Mouse (Mus musculus): Measurements from ENCODE around the gene Tut4. TPM values are rescaled to one million over a fixed set of nuclear protein-coding genes. Genes with fewer than 3 reads are reported as not detected.

Tut4 gene
- polyA plus RNA-seq, 1 experiment from 2014 or later: 88.8 TPM

DNA sequence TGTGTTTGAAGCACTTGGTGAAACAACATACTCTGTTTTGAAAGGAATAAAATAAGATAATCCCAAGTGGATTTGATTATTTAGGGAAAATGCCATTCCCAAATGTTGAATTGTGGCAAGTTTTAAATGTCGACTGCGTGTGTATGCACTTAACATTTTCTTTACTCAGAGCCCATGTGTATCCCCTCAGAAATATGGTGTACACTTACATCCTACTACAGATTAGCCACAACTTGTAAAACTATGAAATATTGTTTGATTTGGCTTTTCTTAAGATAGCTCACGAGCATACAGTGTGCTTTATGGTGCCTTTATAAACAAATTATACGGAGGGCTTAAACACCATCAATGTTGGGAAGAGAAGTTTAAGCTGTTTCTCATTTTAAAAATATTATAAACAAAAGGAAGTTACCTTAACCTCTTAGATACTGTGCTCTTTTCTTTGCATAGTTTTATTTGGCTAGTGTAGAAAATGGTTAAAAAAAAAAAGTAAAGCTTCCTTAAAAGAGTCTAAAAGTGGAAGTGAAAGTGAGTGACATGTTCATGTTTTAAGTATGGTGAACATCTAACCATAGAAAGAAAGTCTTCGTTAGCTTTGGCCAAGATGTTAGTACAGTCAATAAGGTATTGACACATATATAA lies 2.2 kb downstream of the Tut4 start:
- no peaks in the 10 kb centered on the region for H3K36me3 ChIP-seq (ENCODE audit: control insufficient read depth, insufficient read depth, low read length)
- H3K4me3 ChIP-seq (ENCODE audit: low read length): peak overlapping the region; percentile 99
- no peak overlapping the region for H3K27ac ChIP-seq (ENCODE audit: low read depth, low read length)
- no peaks in the 10 kb centered on the region for H3K9me3 ChIP-seq (ENCODE audit: control insufficient read depth, low read length)
- H3K27me3 ChIP-seq (ENCODE audit: control insufficient read depth, insufficient read depth, low read length): no peaks in the 10 kb centered on the region
- ATAC-seq (ENCODE audit: low FRiP score, low TSS enrichment): no peak
- WGBS: 44% methylated on average over 5 of the region's 5 CpGs
- peak overlapping the region; percentile 100; the same call in 1 of the 2 replicates for H3K9ac ChIP-seq (ENCODE audit: low read depth, low read length)
- H3K4me2 ChIP-seq (replicated peaks; ENCODE audit: low read depth, low read length): peak overlapping the region; percentile 58
- peaks cover 7% of the 10 kb centered on the region for H3K4me1 ChIP-seq (ENCODE audit: control insufficient read depth, insufficient read depth, low read length)

DNA sequence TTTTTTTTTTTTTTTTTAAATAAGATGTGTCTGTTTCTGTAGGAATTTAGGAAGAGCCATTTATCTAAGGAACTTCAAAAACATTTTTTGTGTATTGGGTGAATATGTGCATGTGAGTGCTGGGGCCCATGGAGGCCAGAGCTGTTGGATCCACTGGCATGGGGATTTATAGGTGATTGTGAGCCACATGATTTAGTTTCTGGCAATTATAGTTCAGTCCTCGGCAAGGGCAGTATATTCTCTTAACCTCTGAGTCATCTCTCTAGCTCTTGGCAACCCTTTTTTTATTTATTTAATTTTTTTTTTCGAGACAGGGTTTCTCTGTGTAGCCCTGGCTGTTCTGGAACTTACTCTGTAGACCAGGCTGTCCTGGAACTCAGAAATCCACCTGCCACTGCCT lies 14.4 kb downstream of the Tut4 start:
- no peak for ATAC-seq (ENCODE audit: low FRiP score, low TSS enrichment)
- no peak overlapping the region for H3K4me2 ChIP-seq (replicated peaks; ENCODE audit: low read depth, low read length)
- H3K36me3 ChIP-seq (ENCODE audit: control insufficient read depth, insufficient read depth, low read length): no peaks in the 10 kb centered on the region
- no peak overlapping the region for H3K4me3 ChIP-seq (ENCODE audit: low read length)
- 58% methylated on average over 2 of the region's 2 CpGs for WGBS
- H3K4me1 ChIP-seq (ENCODE audit: control insufficient read depth, insufficient read depth, low read length): no peaks in the 10 kb centered on the region
- H3K9ac ChIP-seq (ENCODE audit: low read depth, low read length): no peak overlapping the region
- no peaks in the 10 kb centered on the region for H3K27me3 ChIP-seq (ENCODE audit: control insufficient read depth, insufficient read depth, low read length)
- no peak overlapping the region for H3K27ac ChIP-seq (ENCODE audit: low read depth, low read length)
- H3K9me3 ChIP-seq (ENCODE audit: control insufficient read depth, low read length): no peaks in the 10 kb centered on the region

DNA sequence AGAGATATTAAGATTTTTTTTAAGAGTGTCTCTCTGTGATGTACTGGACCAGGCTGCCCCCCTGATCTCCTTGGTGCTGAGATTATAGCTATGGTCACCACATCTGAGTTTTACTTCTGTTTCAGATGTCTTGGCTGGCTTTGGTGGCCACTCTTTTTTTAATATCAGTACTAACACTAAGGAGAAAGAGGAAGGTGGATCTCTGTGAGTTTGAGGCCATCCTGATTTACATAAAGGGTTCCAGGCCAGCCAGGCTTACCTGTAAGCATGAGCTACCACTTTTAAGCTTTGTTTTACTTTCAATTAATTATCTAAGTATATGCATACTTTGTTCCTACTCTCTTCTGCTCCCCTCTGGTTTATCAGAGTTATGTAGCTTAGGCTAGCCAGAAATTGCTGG lies 23.6 kb downstream of the Tut4 start:
- Histone ChIP-seq H3K4me2 (replicated peaks; ENCODE audit: low read depth, low read length) (no peak overlapping the region), H3K36me3 (ENCODE audit: control insufficient read depth, insufficient read depth, low read length) (peaks cover 40% of the 10 kb centered on the region), H3K9me3 (ENCODE audit: control insufficient read depth, low read length) (no peaks in the 10 kb centered on the region), H3K27ac (ENCODE audit: low read depth, low read length) (no peak overlapping the region), H3K9ac (ENCODE audit: low read depth, low read length) (no peak overlapping the region), H3K27me3 (ENCODE audit: control insufficient read depth, insufficient read depth, low read length) (no peaks in the 10 kb centered on the region), H3K4me3 (ENCODE audit: low read length) (no peak overlapping the region), H3K4me1 (ENCODE audit: control insufficient read depth, insufficient read depth, low read length) (no peaks in the 10 kb centered on the region)
- ATAC-seq (ENCODE audit: low FRiP score, low TSS enrichment): no peak

DNA sequence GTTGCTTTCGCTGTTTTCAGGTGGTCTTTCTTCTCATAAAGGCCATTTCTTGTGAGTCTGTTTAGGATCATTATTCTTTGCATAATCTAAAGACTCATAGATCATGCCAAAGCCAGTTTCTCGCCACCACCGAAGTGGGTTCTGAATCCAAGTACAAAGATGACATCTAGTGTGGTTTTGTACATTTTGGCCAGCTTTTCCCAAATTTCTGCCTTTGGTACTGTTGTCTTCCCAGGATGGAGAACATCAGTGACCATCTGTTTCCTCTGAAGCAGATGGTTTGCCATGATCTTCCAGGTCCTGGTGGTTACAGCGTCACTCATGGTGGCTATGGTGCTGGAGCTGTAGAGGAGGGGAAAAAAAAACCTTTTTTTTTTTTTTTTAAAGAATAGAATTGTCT lies 25.0 kb downstream of the Tut4 start:
- 94% methylated on average over 4 of the region's 4 CpGs for WGBS
- Histone ChIP-seq H3K4me2 (replicated peaks; ENCODE audit: low read depth, low read length) (no peak overlapping the region), H3K27me3 (ENCODE audit: control insufficient read depth, insufficient read depth, low read length) (no peaks in the 10 kb centered on the region), H3K9ac (ENCODE audit: low read depth, low read length) (no peak overlapping the region), H3K4me1 (ENCODE audit: control insufficient read depth, insufficient read depth, low read length) (no peaks in the 10 kb centered on the region), H3K4me3 (ENCODE audit: low read length) (no peak overlapping the region), H3K36me3 (ENCODE audit: control insufficient read depth, insufficient read depth, low read length) (peaks cover 44% of the 10 kb centered on the region), H3K27ac (ENCODE audit: low read depth, low read length) (no peak overlapping the region), H3K9me3 (ENCODE audit: control insufficient read depth, low read length) (no peaks in the 10 kb centered on the region)
- no peak for ATAC-seq (ENCODE audit: low FRiP score, low TSS enrichment)

DNA sequence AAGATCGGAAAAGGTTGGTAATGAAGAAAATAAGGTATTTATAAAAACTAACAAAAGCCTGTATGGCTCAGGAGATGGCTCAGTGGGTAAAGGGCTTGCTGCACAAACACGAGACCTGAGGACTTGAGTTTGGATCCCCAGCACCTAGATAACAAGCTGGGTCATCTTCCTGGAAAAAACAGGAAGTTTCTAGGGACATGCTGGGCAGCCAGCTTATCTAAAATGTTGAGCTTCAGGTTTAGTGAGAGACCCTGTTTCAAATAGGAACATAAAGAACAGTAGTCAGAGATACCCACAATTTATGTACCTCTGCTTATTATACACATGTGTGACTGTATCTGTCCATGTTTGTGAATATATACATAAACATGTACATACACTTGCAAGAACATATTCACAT lies 43.8 kb downstream of the Tut4 start:
- Histone ChIP-seq H3K4me3 (ENCODE audit: low read length) (no peak overlapping the region), H3K27ac (ENCODE audit: low read depth, low read length) (no peak overlapping the region), H3K4me1 (ENCODE audit: control insufficient read depth, insufficient read depth, low read length) (no peaks in the 10 kb centered on the region), H3K27me3 (ENCODE audit: control insufficient read depth, insufficient read depth, low read length) (no peaks in the 10 kb centered on the region), H3K36me3 (ENCODE audit: control insufficient read depth, insufficient read depth, low read length) (peaks cover 54% of the 10 kb centered on the region), H3K9me3 (ENCODE audit: control insufficient read depth, low read length) (no peaks in the 10 kb centered on the region), H3K4me2 (replicated peaks; ENCODE audit: low read depth, low read length) (no peak overlapping the region), H3K9ac (ENCODE audit: low read depth, low read length) (no peak overlapping the region)
- no peak for ATAC-seq (ENCODE audit: low FRiP score, low TSS enrichment)
- 93% methylated on average over 2 of the region's 2 CpGs for WGBS

DNA sequence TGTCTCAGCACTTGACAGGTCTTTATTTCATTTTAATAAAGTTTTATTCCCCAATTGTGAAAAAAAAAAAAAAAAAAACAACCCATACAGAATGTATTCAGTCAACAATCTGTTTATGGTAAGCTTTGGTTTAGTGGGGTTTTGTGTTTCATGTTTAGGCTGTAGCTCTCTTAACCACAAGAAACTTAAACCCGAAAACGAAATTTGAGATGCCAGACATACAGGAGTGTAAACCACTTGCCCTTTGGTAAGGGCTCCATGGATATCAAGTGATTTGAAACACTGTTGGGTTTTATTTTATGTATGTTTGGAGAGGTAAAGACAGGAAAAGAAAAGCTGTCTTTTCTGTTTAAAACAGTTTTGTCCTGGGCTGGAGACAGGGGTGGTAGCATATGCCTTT lies 80.5 kb downstream of the Tut4 start:
- Histone ChIP-seq H3K4me3 (ENCODE audit: low read length) (no peak overlapping the region), H3K27me3 (ENCODE audit: control insufficient read depth, insufficient read depth, low read length) (no peaks in the 10 kb centered on the region), H3K4me1 (ENCODE audit: control insufficient read depth, insufficient read depth, low read length) (no peaks in the 10 kb centered on the region), H3K36me3 (ENCODE audit: control insufficient read depth, insufficient read depth, low read length) (peaks cover 29% of the 10 kb centered on the region), H3K9me3 (ENCODE audit: control insufficient read depth, low read length) (no peaks in the 10 kb centered on the region), H3K27ac (ENCODE audit: low read depth, low read length) (no peak overlapping the region), H3K9ac (ENCODE audit: low read depth, low read length) (no peak overlapping the region), H3K4me2 (replicated peaks; ENCODE audit: low read depth, low read length) (no peak overlapping the region)
- WGBS: 78% methylated on average over 2 of the region's 2 CpGs
- ATAC-seq (ENCODE audit: low FRiP score, low TSS enrichment): no peak

DNA sequence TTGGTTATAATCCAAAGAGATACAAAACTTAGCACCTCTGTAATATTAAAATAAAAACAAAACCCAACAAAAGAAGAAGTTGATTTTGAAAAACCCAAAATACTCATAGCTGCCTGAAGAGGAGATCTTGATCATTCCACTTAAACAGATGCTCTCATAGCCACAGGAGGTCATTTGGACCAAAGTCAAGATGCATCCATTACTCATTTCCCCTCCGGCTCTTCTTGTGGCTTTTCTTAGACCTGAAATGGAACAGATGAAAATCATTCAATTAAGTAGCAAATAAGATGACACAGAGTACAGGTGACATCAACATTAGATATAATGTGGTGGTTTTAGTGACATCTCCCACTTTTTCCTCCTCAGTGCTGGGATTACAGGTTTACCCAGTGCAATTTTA lies 105.8 kb downstream of the Tut4 start:
- Histone ChIP-seq H3K36me3 (ENCODE audit: control insufficient read depth, insufficient read depth, low read length) (peaks cover 93% of the 10 kb centered on the region), H3K4me2 (replicated peaks; ENCODE audit: low read depth, low read length) (no peak overlapping the region), H3K9me3 (ENCODE audit: control insufficient read depth, low read length) (no peaks in the 10 kb centered on the region), H3K4me3 (ENCODE audit: low read length) (no peak overlapping the region), H3K9ac (ENCODE audit: low read depth, low read length) (no peak overlapping the region), H3K27me3 (ENCODE audit: control insufficient read depth, insufficient read depth, low read length) (no peaks in the 10 kb centered on the region), H3K27ac (ENCODE audit: low read depth, low read length) (no peak overlapping the region), H3K4me1 (ENCODE audit: control insufficient read depth, insufficient read depth, low read length) (no peaks in the 10 kb centered on the region)
- 82% methylated on average over 1 of the region's 1 CpGs for WGBS
- ATAC-seq (ENCODE audit: low FRiP score, low TSS enrichment): no peak

DNA sequence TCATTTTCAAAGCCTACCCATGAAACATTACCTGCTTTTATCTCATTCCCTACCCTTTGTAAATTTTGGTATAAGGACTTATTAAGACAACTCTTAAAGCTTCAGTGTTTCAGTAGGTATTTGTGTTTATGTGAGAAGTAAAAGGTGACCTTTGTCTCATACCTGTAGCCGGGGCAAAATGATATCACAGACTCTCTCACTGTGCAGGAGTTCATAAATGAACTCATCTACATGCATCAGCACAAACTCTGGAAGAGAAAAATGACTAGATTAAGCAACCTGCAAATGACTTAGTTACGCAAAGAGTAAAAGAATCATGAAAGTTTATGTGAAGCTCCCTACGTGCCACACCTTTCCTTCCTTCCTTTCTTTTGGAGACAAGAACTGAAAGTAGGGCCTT lies 113.4 kb downstream of the Tut4 start:
- Histone ChIP-seq H3K27me3 (ENCODE audit: control insufficient read depth, insufficient read depth, low read length) (no peaks in the 10 kb centered on the region), H3K36me3 (ENCODE audit: control insufficient read depth, insufficient read depth, low read length) (peaks cover 76% of the 10 kb centered on the region), H3K9ac (ENCODE audit: low read depth, low read length) (no peak overlapping the region), H3K4me1 (ENCODE audit: control insufficient read depth, insufficient read depth, low read length) (no peaks in the 10 kb centered on the region), H3K27ac (ENCODE audit: low read depth, low read length) (no peak overlapping the region), H3K9me3 (ENCODE audit: control insufficient read depth, low read length) (no peaks in the 10 kb centered on the region), H3K4me2 (replicated peaks; ENCODE audit: low read depth, low read length) (no peak overlapping the region), H3K4me3 (ENCODE audit: low read length) (no peak overlapping the region)
- ATAC-seq (ENCODE audit: low FRiP score, low TSS enrichment): no peak
- 90% methylated on average over 3 of the region's 3 CpGs for WGBS

DNA sequence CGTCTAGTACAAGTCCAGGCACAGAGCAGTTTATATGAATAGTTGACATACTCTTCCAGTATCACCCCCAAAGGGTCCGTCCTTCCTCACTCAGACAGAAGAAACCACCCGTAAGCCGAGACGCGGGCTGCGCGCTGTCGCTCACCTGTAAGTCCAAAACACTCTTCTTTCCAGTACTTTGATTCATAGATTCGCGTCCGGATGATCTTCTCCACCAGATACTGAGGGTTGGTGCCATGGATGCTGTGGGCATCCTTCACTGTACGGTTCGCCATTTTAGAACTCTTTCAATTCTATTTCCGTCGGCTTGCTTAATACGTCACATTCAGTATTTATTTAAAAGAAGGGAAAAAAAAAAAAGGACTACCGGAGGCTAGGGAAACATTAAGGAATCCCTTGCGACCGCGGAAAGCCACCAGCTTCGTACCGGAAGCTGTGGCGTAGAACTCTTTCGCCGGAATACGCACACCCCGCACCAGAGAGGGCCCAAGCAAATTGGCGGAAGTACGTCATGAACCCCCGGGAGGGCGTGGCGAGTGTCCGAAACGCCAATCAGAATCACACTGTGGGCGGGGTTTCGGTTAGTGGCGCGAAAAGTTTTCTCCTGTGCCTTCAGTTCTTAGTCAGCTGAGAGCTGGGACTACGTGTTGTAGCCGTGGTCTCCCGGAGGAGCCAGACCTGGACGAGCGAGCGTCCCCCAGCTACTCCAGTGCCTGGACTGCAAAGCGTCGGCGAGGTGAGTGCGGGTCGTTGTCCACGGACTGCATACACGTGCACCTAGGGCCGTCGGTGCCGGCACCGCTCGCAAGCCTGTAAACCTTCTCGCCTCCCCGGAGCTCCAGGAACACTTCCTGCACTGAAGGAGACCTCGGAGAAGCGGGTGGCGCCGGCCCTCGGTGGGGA lies 119.9 kb downstream of the Tut4 start, which contains the start of the genes Prpf38a and Orc1:
Gene Prpf38a (minus strand): TSS at position 497 of the 903 bp plus-strand sequence.
Gene Orc1 (plus strand): TSS at position 584 of the 903 bp plus-strand sequence.
- Histone ChIP-seq H3K4me1 (ENCODE audit: control insufficient read depth, insufficient read depth, low read length) (peaks cover 3% of the 10 kb centered on the region; the same call in 1 of the 2 replicates), H3K27ac (ENCODE audit: low read depth, low read length) (peak within 1 kb of the TSS; percentile 53), H3K4me3 (ENCODE audit: low read length) (peak within 1 kb of the TSS; percentile 81), H3K36me3 (ENCODE audit: control insufficient read depth, insufficient read depth, low read length) (peaks cover 23% of the 10 kb centered on the region), H3K9ac (ENCODE audit: low read depth, low read length) (peak within 1 kb of the TSS; percentile 69), H3K9me3 (ENCODE audit: control insufficient read depth, low read length) (no peaks in the 10 kb centered on the region), H3K27me3 (ENCODE audit: control insufficient read depth, insufficient read depth, low read length) (no peaks in the 10 kb centered on the region), H3K4me2 (replicated peaks; ENCODE audit: low read depth, low read length) (peak within 1 kb of the TSS; percentile 69)
- ATAC-seq (ENCODE audit: low FRiP score, low TSS enrichment): peak; percentile 99
- WGBS: under 1% methylated on average over 64 of the region's 64 CpGs

Measured in kidney, embryonic 14.5 days (tissue).